Mouse (Mus musculus) hindbrain, postnatal 0 days (tissue): ENCODE measurements around the gene Atg4a. TPM values are rescaled to one million over a fixed set of nuclear protein-coding genes. Genes with fewer than 3 reads are reported as not detected.

ENCODE experiments used
- ATAC-seq: fragments of 200-750 bp; cut with Nextera tagmentation; 2 replicates; pipeline ENCODE4 v1.8.0; 2017; ENCODE audit warnings: mild to moderate bottlenecking, moderate TSS enrichment, moderate library complexity
- DNase-seq: peaks from one replicate; pipeline ENCODE4 v3.0.0-alpha.2; 2015; ENCODE audit warnings: low spot score
- H3K27ac ChIP-seq: fragments of 300-500 bp; sonication (generic); 2 replicates; pipeline ENCODE4 v1.5.1; 2014; ENCODE audit warnings: mild to moderate bottlenecking
- H3K27me3 ChIP-seq: fragments of 300-500 bp; sonication (generic); 2 replicates; pipeline ENCODE4 v1.6.1; 2014; ENCODE audit warnings: low read length, mixed read lengths; ENCODE audit not compliant: insufficient read depth
- H3K36me3 ChIP-seq: fragments of 300-500 bp; sonication (generic); 2 replicates; pipeline ENCODE4 v1.6.1; 2014; ENCODE audit warnings: low read length, mixed read lengths; ENCODE audit not compliant: insufficient read depth
- H3K4me1 ChIP-seq: fragments of 300-500 bp; sonication (generic); 2 replicates; pipeline ENCODE4 v1.6.1; 2014; ENCODE audit warnings: antibody characterized with exemption, low read length, mixed read lengths; ENCODE audit not compliant: insufficient read depth
- H3K4me2 ChIP-seq: fragments of 300-500 bp; sonication (generic); 2 replicates; pipeline ENCODE4 v1.6.1; 2014; ENCODE audit warnings: low read depth, mild to moderate bottlenecking, low read length, moderate library complexity, mixed read lengths
- H3K4me3 ChIP-seq: fragments of 300-500 bp; sonication (generic); 2 replicates; pipeline ENCODE4 v1.5.1; 2014; ENCODE audit warnings: low read length
- H3K9ac ChIP-seq: fragments of 300-500 bp; sonication (generic); replicated peaks from 2 replicates; pipeline ENCODE4 v1.6.1; 2014; ENCODE audit warnings: mild to moderate bottlenecking, low read length, moderate library complexity, mixed read lengths
- H3K9me3 ChIP-seq: fragments of 300-500 bp; sonication (generic); 2 replicates; pipeline ENCODE4 v1.6.1; 2016; ENCODE audit warnings: low read length, mixed read lengths
- CTCF ChIP-seq: IDR thresholded peaks from 2 replicates; pipeline ENCODE4 v1.5.1; 2016; ENCODE audit warnings: antibody characterized with exemption, control low read depth, low read depth
- whole genome bisulfite sequencing: fragments of 180-500 bp; shearing (Covaris S2); extraction: QIAGEN DNeasy Blood & Tissue Kit; methylation state at CpG from one replicate; pipeline ENCODE4 v1.1.7; 2014; 5-methylcytosine and 5-hydroxymethylcytosine counted together
- polyA plus RNA-seq: library from polyadenylated mRNA; unstranded; fragments of >200 nt; fragmentation: Nextera tagmentation; extraction: Ambion mirVana; gene quantifications from 2 replicates; pipeline ENCODE4 v1.2.1, GENCODE M21; 2015
- total RNA-seq: library from RNA; depleted of rRNA; stranded (reverse); fragments of >200 nt; gene quantifications from 2 replicates; pipeline ENCODE4 v1.2.3, GENCODE M21; 2014; rRNA removed

The Atg4a gene
- total and polyA plus RNA-seq, 2 experiments from 2014 or later = 14.1 to 20.7 TPM

GRCm38 (mm10) chrX:141212802-141213201 lies 256.1 kb downstream of the Atg4a start:
- Histone ChIP-seq H3K4me3 (no peak overlapping the region), H3K4me2 (no peak overlapping the region), H3K36me3 (no peaks in the 10 kb centered on the region), H3K27ac (no peak overlapping the region), H3K4me1 (no peaks in the 10 kb centered on the region), H3K9ac (no peak overlapping the region), H3K27me3 (no peaks in the 10 kb centered on the region), H3K9me3 (no peaks in the 10 kb centered on the region)
- peak; percentile 58 for TF ChIP-seq CTCF
- peak; percentile 70; the same call in 1 of the 2 replicates for ATAC-seq
- 46% methylated on average over 5 of the region's 5 CpGs for WGBS
- DNase-seq = peak; percentile 71

Other genes with a start within 250 kb of the Atg4a start
- gene Tex13b, start 143.5 kb upstream of the Atg4a start, total RNA-seq = not detected in 2 replicates
- gene Tex13b, start 143.5 kb upstream of the Atg4a start, polyA plus RNA-seq = not detected in 2 replicates
- gene Vsig1, start 49.3 kb upstream of the Atg4a start, total RNA-seq = 0.10 TPM in 1 of 2 replicates, not detected in the other
- 0.09 TPM in 1 of 2 replicates, not detected in the other for gene Vsig1, start 49.3 kb upstream of the Atg4a start, polyA plus RNA-seq
- 9.1 and 14.3 TPM in 2 replicates for gene Psmd10, start 179 bp upstream of the Atg4a start, total RNA-seq
- 35.0 and 37.8 TPM in 2 replicates for gene Psmd10, start 179 bp upstream of the Atg4a start, polyA plus RNA-seq